Mouse (Mus musculus) lung, adult 2 months (tissue): Measurements from ENCODE around the gene Rpl3l.

Experiments
- CTCF ChIP-seq: fragments of 200-500 bp; IDR thresholded peaks from 2 replicates; pipeline ENCODE4 v1.5.1; 2011; ENCODE audit warnings: mild to moderate bottlenecking, low read length, control low read depth; ENCODE audit not compliant: insufficient read depth
- POLR2A ChIP-seq: fragments of 200-500 bp; IDR thresholded peaks from 2 replicates; pipeline ENCODE4 v1.6.1; 2011; ENCODE audit warnings: low read depth, mild to moderate bottlenecking, control low read depth, low read length, borderline replicate concordance; ENCODE audit errors: extremely low read depth

- no peak for TF ChIP-seq CTCF
- TF ChIP-seq POLR2A: no peak
These were observed 7.8 kb downstream of the Rpl3l start for GRCm38 (mm10) chr17:24735446-24735845.
